Mouse (Mus musculus): ENCODE results near the gene Selenop. TPM values are rescaled to one million over a fixed set of nuclear protein-coding genes. Genes with fewer than 3 reads are reported as not detected.

The Selenop gene
- polyA plus RNA-seq, 1 experiment from 2014 or later, result 42.5 TPM

GRCm38 (mm10) chr15:3277391-3277790 lies 9.0 kb downstream of the Selenop start:
- Histone ChIP-seq H3K27ac (no peak overlapping the region), H3K9ac (no peak overlapping the region), H3K4me1 (no peaks in the 10 kb centered on the region), H3K4me3 (replicated peaks) (no peak overlapping the region), H3K4me2 (no peak overlapping the region), H3K36me3 (replicated peaks) (no peaks in the 10 kb centered on the region), H3K27me3 (no peaks in the 10 kb centered on the region), H3K9me3 (no peaks in the 10 kb centered on the region)
- no peak for ATAC-seq (ENCODE audit: low FRiP score)
- 93% methylated on average over 2 of the region's 2 CpGs for WGBS

GRCm38 (mm10) chr15:3279242-3279641 lies 10.9 kb downstream of the Selenop start:
- Histone ChIP-seq H3K27me3 (no peaks in the 10 kb centered on the region), H3K4me1 (no peaks in the 10 kb centered on the region), H3K4me2 (no peak overlapping the region), H3K27ac (no peak overlapping the region), H3K9me3 (no peaks in the 10 kb centered on the region), H3K36me3 (replicated peaks) (no peaks in the 10 kb centered on the region), H3K4me3 (replicated peaks) (no peak overlapping the region), H3K9ac (no peak overlapping the region)
- WGBS, result 84% methylated on average over 7 of the region's 7 CpGs
- ATAC-seq (ENCODE audit: low FRiP score), result no peak

- Histone ChIP-seq H3K4me2 (no peak overlapping the region), H3K27ac (no peak overlapping the region), H3K4me1 (no peaks in the 10 kb centered on the region), H3K9ac (no peak overlapping the region), H3K9me3 (no peaks in the 10 kb centered on the region), H3K4me3 (replicated peaks) (no peak overlapping the region), H3K27me3 (no peaks in the 10 kb centered on the region), H3K36me3 (replicated peaks) (no peaks in the 10 kb centered on the region)
- no peak for ATAC-seq (ENCODE audit: low FRiP score)
Measured at GRCm38 (mm10) chr15:3281216-3281615, 12.9 kb downstream of the Selenop start.

- no peak for ATAC-seq (ENCODE audit: low FRiP score)
- no peaks in the 10 kb centered on the region for H3K4me1 ChIP-seq
- no peak overlapping the region for H3K4me3 ChIP-seq (replicated peaks)
Measured at GRCm38 (mm10) chr15:3281737-3282136, 13.4 kb downstream of the Selenop start.

GRCm38 (mm10) chr15:3286032-3286431 lies 17.7 kb downstream of the Selenop start:
- Histone ChIP-seq H3K27ac (no peak overlapping the region), H3K4me3 (replicated peaks) (no peak overlapping the region), H3K4me1 (no peaks in the 10 kb centered on the region), H3K4me2 (no peak overlapping the region), H3K36me3 (replicated peaks) (no peaks in the 10 kb centered on the region), H3K9ac (no peak overlapping the region), H3K9me3 (no peaks in the 10 kb centered on the region), H3K27me3 (no peaks in the 10 kb centered on the region)
- no peak for ATAC-seq (ENCODE audit: low FRiP score)

More at GRCm38 (mm10) chr15:3281737-3282136, 13.4 kb downstream of the Selenop start:
- no peaks in the 10 kb centered on the region for H3K27me3 ChIP-seq
- H3K27ac ChIP-seq, result no peak overlapping the region
- H3K36me3 ChIP-seq (replicated peaks), result no peaks in the 10 kb centered on the region
- H3K9ac ChIP-seq, result no peak overlapping the region
- no peak overlapping the region for H3K4me2 ChIP-seq
- H3K9me3 ChIP-seq, result no peaks in the 10 kb centered on the region
- 74% methylated on average over 1 of the region's 1 CpGs for WGBS

GRCm38 (mm10) chr15:3290435-3290834 lies 22.1 kb downstream of the Selenop start:
- Histone ChIP-seq H3K27me3 (no peaks in the 10 kb centered on the region), H3K36me3 (replicated peaks) (no peaks in the 10 kb centered on the region), H3K4me1 (no peaks in the 10 kb centered on the region), H3K27ac (no peak overlapping the region), H3K4me3 (replicated peaks) (no peak overlapping the region), H3K9me3 (no peaks in the 10 kb centered on the region), H3K4me2 (no peak overlapping the region), H3K9ac (no peak overlapping the region)
- WGBS, result 93% methylated on average over 3 of the region's 3 CpGs
- ATAC-seq (ENCODE audit: low FRiP score), result no peak

GRCm38 (mm10) chr15:3293477-3293876 lies 25.1 kb downstream of the Selenop start:
- Histone ChIP-seq H3K4me1 (no peaks in the 10 kb centered on the region), H3K27ac (no peak overlapping the region), H3K9me3 (no peaks in the 10 kb centered on the region), H3K27me3 (no peaks in the 10 kb centered on the region), H3K4me2 (no peak overlapping the region), H3K4me3 (replicated peaks) (no peak overlapping the region), H3K9ac (no peak overlapping the region), H3K36me3 (replicated peaks) (no peaks in the 10 kb centered on the region)
- ATAC-seq (ENCODE audit: low FRiP score), result no peak
- WGBS, result 71% methylated on average over 1 of the region's 1 CpGs

GRCm38 (mm10) chr15:3295986-3296385 lies 27.6 kb downstream of the Selenop start:
- 78% methylated on average over 1 of the region's 1 CpGs for WGBS

GRCm38 (mm10) chr15:3297615-3298014 lies 29.3 kb downstream of the Selenop start:
- no peaks in the 10 kb centered on the region for H3K9me3 ChIP-seq
- H3K4me2 ChIP-seq, result no peak overlapping the region
- no peak for ATAC-seq (ENCODE audit: low FRiP score)
- no peaks in the 10 kb centered on the region for H3K4me1 ChIP-seq
- H3K27ac ChIP-seq, result no peak overlapping the region
- WGBS, result 86% methylated on average over 8 of the region's 8 CpGs
- no peaks in the 10 kb centered on the region for H3K36me3 ChIP-seq (replicated peaks)
- no peak overlapping the region for H3K9ac ChIP-seq
- no peak overlapping the region for H3K4me3 ChIP-seq (replicated peaks)
- no peaks in the 10 kb centered on the region for H3K27me3 ChIP-seq

More at GRCm38 (mm10) chr15:3295986-3296385, 27.6 kb downstream of the Selenop start:
- Histone ChIP-seq H3K9me3 (no peaks in the 10 kb centered on the region), H3K27me3 (no peaks in the 10 kb centered on the region), H3K4me2 (no peak overlapping the region), H3K27ac (no peak overlapping the region), H3K4me3 (replicated peaks) (no peak overlapping the region), H3K9ac (no peak overlapping the region), H3K36me3 (replicated peaks) (no peaks in the 10 kb centered on the region), H3K4me1 (no peaks in the 10 kb centered on the region)
- ATAC-seq (ENCODE audit: low FRiP score), result no peak

- Histone ChIP-seq H3K4me3 (replicated peaks) (no peak overlapping the region), H3K36me3 (replicated peaks) (no peaks in the 10 kb centered on the region), H3K4me2 (no peak overlapping the region), H3K27me3 (no peaks in the 10 kb centered on the region), H3K9ac (no peak overlapping the region), H3K9me3 (no peaks in the 10 kb centered on the region), H3K27ac (no peak overlapping the region), H3K4me1 (no peaks in the 10 kb centered on the region)
- 80% methylated on average over 4 of the region's 4 CpGs for WGBS
- ATAC-seq (ENCODE audit: low FRiP score), result no peak
Measured at GRCm38 (mm10) chr15:3300361-3301100, 32.2 kb downstream of the Selenop start.

GRCm38 (mm10) chr15:3303426-3303825 lies 35.1 kb downstream of the Selenop start, which contains the start of gene Ccdc152:
Gene Ccdc152, minus strand, starts transcription at chr15:3303526.
- H3K9me3 ChIP-seq, result no peaks in the 10 kb centered on the region
- WGBS, result 87% methylated on average over 12 of the region's 12 CpGs
- no peaks in the 10 kb centered on the region for H3K4me1 ChIP-seq

GRCm38 (mm10) chr15:3309856-3310255 lies 41.5 kb downstream of the Selenop start:
- WGBS, result 83% methylated on average over 3 of the region's 3 CpGs

More at GRCm38 (mm10) chr15:3303426-3303825, 35.1 kb downstream of the Selenop start, which contains the start of gene Ccdc152:
- no peak for ATAC-seq (ENCODE audit: low FRiP score)
- Histone ChIP-seq H3K27me3 (no peaks in the 10 kb centered on the region), H3K4me3 (replicated peaks) (no peak within 1 kb of the TSS), H3K27ac (no peak within 1 kb of the TSS), H3K9ac (no peak within 1 kb of the TSS), H3K4me2 (no peak within 1 kb of the TSS), H3K36me3 (replicated peaks) (no peaks in the 10 kb centered on the region)

GRCm38 (mm10) chr15:3312937-3313336 lies 44.6 kb downstream of the Selenop start:
- no peak overlapping the region for H3K27ac ChIP-seq
- H3K4me2 ChIP-seq, result no peak overlapping the region
- ATAC-seq (ENCODE audit: low FRiP score), result no peak
- no peak overlapping the region for H3K4me3 ChIP-seq (replicated peaks)
- no peaks in the 10 kb centered on the region for H3K27me3 ChIP-seq
- H3K9ac ChIP-seq, result no peak overlapping the region
- no peaks in the 10 kb centered on the region for H3K4me1 ChIP-seq
- no peaks in the 10 kb centered on the region for H3K36me3 ChIP-seq (replicated peaks)
- H3K9me3 ChIP-seq, result no peaks in the 10 kb centered on the region

More at GRCm38 (mm10) chr15:3309856-3310255, 41.5 kb downstream of the Selenop start:
- no peak overlapping the region for H3K9ac ChIP-seq
- H3K4me2 ChIP-seq, result no peak overlapping the region
- no peaks in the 10 kb centered on the region for H3K36me3 ChIP-seq (replicated peaks)
- no peaks in the 10 kb centered on the region for H3K9me3 ChIP-seq
- no peaks in the 10 kb centered on the region for H3K27me3 ChIP-seq
- no peak overlapping the region for H3K27ac ChIP-seq
- H3K4me1 ChIP-seq, result no peaks in the 10 kb centered on the region
- H3K4me3 ChIP-seq (replicated peaks), result no peak overlapping the region
- no peak for ATAC-seq (ENCODE audit: low FRiP score)

Measured in forebrain, embryonic 12.5 days (tissue).